Mouse (Mus musculus) lung, adult 2 months (tissue): ENCODE measurements at regions not wholly inside any gene's neighbourhood (a gene's known extent, or its start where the extent isn't known, plus 50 kb on each side); places are given as distances from the start of the nearest gene placed in this dataset.

Source experiments
- CTCF ChIP-seq: fragments of 200-500 bp; IDR thresholded peaks from 2 replicates; pipeline ENCODE4 v1.5.1; 2011; ENCODE audit warnings: mild to moderate bottlenecking, low read length, control low read depth; ENCODE audit not compliant: insufficient read depth
- POLR2A ChIP-seq: fragments of 200-500 bp; IDR thresholded peaks from 2 replicates; pipeline ENCODE4 v1.6.1; 2011; ENCODE audit warnings: low read depth, mild to moderate bottlenecking, control low read depth, low read length, borderline replicate concordance; ENCODE audit errors: extremely low read depth

- TF ChIP-seq CTCF: no peak
- TF ChIP-seq POLR2A: no peak
Observed at GRCm38 (mm10) chr7:73261750-73262149, 113.6 kb upstream of the Rgma start.
